Mouse (Mus musculus) intestine, embryonic 14.5 days (tissue): ENCODE results near the gene Adgrb2. TPM values are rescaled to one million over a fixed set of nuclear protein-coding genes. Genes with fewer than 3 reads are reported as not detected.

Experiments used
- ATAC-seq: fragments of 200-750 bp; cut with Nextera tagmentation; replicated peaks from 2 replicates; pipeline ENCODE4 v1.8.0; 2017; ENCODE audit warnings: low read depth, moderate number of reproducible peaks, moderate TSS enrichment, moderate library complexity; ENCODE audit not compliant: low FRiP score, low TSS enrichment
- DNase-seq: peaks from one replicate; pipeline ENCODE4 v3.0.0-alpha.2; 2018; ENCODE audit warnings: low spot score
- H3K27ac ChIP-seq: fragments of 300-500 bp; sonication (generic); 2 replicates; pipeline ENCODE4 v1.5.1; 2014; ENCODE audit warnings: low read depth, mild to moderate bottlenecking, control low read depth
- H3K27me3 ChIP-seq: fragments of 300-500 bp; sonication (generic); replicated peaks from 2 replicates; pipeline ENCODE4 v1.6.1; 2014; ENCODE audit warnings: low read length, control low read depth; ENCODE audit not compliant: control insufficient read depth, insufficient read depth
- H3K36me3 ChIP-seq: fragments of 300-500 bp; sonication (generic); 2 replicates; pipeline ENCODE4 v1.6.1; 2014; ENCODE audit warnings: low read length, control low read depth; ENCODE audit not compliant: control insufficient read depth, insufficient read depth
- H3K4me1 ChIP-seq: fragments of 300-500 bp; sonication (generic); replicated peaks from 2 replicates; pipeline ENCODE4 v1.6.1; 2014; ENCODE audit warnings: low read length, control low read depth, mixed read lengths; ENCODE audit not compliant: control insufficient read depth, insufficient read depth
- H3K4me2 ChIP-seq: fragments of 300-500 bp; sonication (generic); 2 replicates; pipeline ENCODE4 v1.6.1; 2014; ENCODE audit warnings: low read length
- H3K4me3 ChIP-seq: fragments of 300-500 bp; sonication (generic); 2 replicates; pipeline ENCODE4 v1.5.1; 2014; ENCODE audit warnings: low read depth, low read length, control low read depth, mixed read lengths
- H3K9ac ChIP-seq: fragments of 300-500 bp; sonication (generic); 2 replicates; pipeline ENCODE4 v1.6.1; 2014; ENCODE audit warnings: mild to moderate bottlenecking, low read length
- H3K9me3 ChIP-seq: fragments of 300-500 bp; sonication (generic); 2 replicates; pipeline ENCODE4 v1.6.1; 2016; ENCODE audit warnings: low read length, control low read depth; ENCODE audit not compliant: control insufficient read depth
- WGBS: fragments of 180-500 bp; shearing (Covaris S2); extraction: QIAGEN DNeasy Blood & Tissue Kit; methylation state at CpG from one replicate; pipeline ENCODE4 v1.1.7; 2014; 5-methylcytosine and 5-hydroxymethylcytosine counted together
- polyA plus RNA-seq: library from polyadenylated mRNA; unstranded; fragments of >200 nt; fragmentation: Nextera tagmentation; extraction: Ambion mirVana; gene quantifications from 2 replicates; pipeline ENCODE4 v1.2.1, GENCODE M21; 2014

Gene Adgrb2
- polyA plus RNA-seq, 1 experiment from 2014 or later: 2.9 TPM

DNA sequence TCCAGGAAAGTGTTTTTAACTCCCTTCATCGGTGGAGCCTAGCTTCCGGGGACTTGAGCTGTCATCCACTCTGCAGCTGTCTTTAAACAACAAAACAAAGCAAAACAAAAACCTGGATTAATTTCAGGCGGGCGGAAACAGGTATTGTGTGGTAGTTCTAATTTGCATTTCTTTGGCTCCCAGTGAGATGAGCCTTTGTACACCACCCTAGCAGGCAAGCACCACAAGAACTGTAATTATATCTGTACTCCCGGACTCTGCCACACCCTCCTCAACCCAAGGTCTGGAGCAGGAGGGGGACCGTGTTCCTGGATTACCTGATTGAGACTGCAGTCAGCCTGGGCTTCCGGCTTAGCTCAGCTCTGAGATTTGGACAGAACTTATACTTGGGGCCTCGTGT, 14.5 kb upstream of the Adgrb2 start:
- DNase-seq (no peak), ATAC-seq (no peak)
- WGBS: 67% methylated on average over 8 of the region's 8 CpGs
- no peaks in the 10 kb centered on the region for H3K36me3 ChIP-seq
- H3K4me1 ChIP-seq: no peaks in the 10 kb centered on the region
- no peak overlapping the region for H3K4me3 ChIP-seq
- no peak overlapping the region for H3K4me2 ChIP-seq
- H3K9me3 ChIP-seq: no peaks in the 10 kb centered on the region
- no peaks in the 10 kb centered on the region; the same call in 1 of the 2 replicates for H3K27me3 ChIP-seq
- no peak overlapping the region for H3K27ac ChIP-seq
- H3K9ac ChIP-seq: no peak overlapping the region

DNA sequence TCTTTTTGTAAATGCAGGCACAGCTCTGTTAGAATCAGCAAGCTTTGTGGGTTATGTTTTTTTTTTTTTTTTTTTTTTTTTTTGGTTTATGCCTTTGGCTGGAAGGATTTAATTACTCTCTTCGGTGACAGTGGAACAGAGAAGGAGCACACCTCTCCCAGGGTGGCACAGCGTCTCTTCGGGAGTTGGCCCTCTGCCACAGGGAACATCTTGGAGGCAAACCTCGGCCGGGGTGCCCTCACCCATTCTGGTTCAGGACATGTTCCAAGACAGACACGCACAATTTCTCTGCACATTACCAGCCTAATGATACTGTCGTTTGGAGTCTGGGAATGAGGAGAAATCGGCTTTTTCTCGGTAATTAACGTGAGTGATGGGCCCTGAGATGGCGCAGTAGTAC, 13.8 kb upstream of the Adgrb2 start:
- Histone ChIP-seq H3K27ac (no peak overlapping the region), H3K36me3 (no peaks in the 10 kb centered on the region), H3K4me1 (no peaks in the 10 kb centered on the region), H3K4me2 (no peak overlapping the region), H3K9ac (no peak overlapping the region), H3K27me3 (no peaks in the 10 kb centered on the region; the same call in 1 of the 2 replicates), H3K4me3 (no peak overlapping the region), H3K9me3 (no peaks in the 10 kb centered on the region)
- 84% methylated on average over 11 of the region's 11 CpGs for WGBS
- DNase-seq (no peak), ATAC-seq (no peak)

DNA sequence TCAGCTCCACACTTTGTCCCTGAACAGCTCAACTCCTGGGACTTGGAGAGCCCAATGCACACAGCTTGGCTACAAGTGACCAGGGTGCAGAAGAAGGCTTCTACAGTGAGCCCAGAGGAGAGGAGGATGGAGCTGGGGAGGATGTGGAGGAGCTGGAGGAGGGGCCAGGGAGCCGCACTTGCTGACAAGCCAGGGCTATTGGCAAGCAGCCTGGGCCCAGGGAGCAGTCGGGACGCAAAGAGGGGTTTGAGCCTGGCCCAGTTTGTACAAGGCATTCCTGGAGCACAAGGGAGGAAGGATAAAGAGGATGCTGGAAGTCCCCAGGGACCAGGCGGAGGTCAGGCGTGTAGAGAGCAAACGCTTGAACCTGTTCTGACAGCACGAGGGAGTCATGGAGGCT, 12.7 kb upstream of the Adgrb2 start:
- H3K27ac ChIP-seq: no peak overlapping the region

DNA sequence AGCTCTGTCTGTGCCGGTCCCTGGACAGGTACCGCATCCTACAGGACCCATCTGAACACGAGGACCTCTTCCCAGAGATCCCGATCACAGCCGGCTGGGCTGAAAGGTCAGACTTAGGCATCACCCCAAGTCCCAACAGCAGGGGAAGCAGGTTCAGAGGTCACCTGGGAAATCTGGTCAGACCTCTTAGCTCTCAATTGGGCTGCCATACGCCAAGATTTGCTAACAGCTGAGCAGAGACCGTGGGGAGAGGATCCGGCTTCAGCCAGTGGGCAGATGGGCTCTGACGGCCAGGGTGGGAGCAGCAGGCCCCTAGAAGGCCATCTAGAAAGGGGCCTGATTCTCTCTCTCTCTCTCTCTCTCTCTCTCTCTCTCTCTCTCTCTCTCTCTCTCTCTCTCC, 10.4 kb upstream of the Adgrb2 start:
- Histone ChIP-seq H3K27me3 (no peaks in the 10 kb centered on the region; the same call in 1 of the 2 replicates), H3K27ac (no peak overlapping the region), H3K36me3 (no peaks in the 10 kb centered on the region), H3K4me3 (no peak overlapping the region), H3K9me3 (no peaks in the 10 kb centered on the region), H3K4me1 (no peaks in the 10 kb centered on the region), H3K4me2 (no peak overlapping the region), H3K9ac (no peak overlapping the region)
- ATAC-seq (no peak), DNase-seq (no peak)
- 56% methylated on average over 9 of the region's 9 CpGs for WGBS

More for the DNA sequence above, 12.7 kb upstream of the Adgrb2 start:
- DNase-seq (no peak), ATAC-seq (no peak)
- 24% methylated on average over 7 of the region's 7 CpGs for WGBS
- Histone ChIP-seq H3K9ac (no peak overlapping the region), H3K27me3 (no peaks in the 10 kb centered on the region; the same call in 1 of the 2 replicates), H3K4me1 (no peaks in the 10 kb centered on the region), H3K4me3 (no peak overlapping the region), H3K36me3 (no peaks in the 10 kb centered on the region), H3K4me2 (no peak overlapping the region), H3K9me3 (no peaks in the 10 kb centered on the region)

DNA sequence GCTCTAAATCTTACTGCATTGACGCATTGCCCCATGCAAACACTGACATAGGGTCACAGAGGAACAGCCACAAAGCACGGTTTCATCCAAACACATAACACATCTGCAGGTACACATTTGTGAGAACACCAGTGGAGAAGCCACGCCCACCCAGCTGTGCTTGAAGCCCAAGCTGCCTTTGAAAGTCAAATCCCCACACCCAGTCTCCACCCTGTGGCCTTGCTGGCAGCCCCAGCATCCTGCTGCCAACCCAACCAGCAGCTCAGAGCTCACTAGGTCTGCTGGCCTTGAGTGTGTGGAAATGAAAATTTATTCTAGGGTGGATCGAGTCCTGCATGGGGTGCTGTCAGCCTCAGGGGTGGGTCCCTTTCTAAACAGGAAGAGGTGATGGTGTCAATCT, 7.4 kb upstream of the Adgrb2 start:
- Histone ChIP-seq H3K4me1 (no peaks in the 10 kb centered on the region), H3K9me3 (no peaks in the 10 kb centered on the region), H3K36me3 (no peaks in the 10 kb centered on the region), H3K4me3 (no peak overlapping the region), H3K9ac (no peak overlapping the region), H3K27me3 (peaks cover 9% of the 10 kb centered on the region), H3K27ac (no peak overlapping the region), H3K4me2 (no peak overlapping the region)
- WGBS: 44% methylated on average over 4 of the region's 4 CpGs
- DNase-seq (no peak), ATAC-seq (no peak)

DNA sequence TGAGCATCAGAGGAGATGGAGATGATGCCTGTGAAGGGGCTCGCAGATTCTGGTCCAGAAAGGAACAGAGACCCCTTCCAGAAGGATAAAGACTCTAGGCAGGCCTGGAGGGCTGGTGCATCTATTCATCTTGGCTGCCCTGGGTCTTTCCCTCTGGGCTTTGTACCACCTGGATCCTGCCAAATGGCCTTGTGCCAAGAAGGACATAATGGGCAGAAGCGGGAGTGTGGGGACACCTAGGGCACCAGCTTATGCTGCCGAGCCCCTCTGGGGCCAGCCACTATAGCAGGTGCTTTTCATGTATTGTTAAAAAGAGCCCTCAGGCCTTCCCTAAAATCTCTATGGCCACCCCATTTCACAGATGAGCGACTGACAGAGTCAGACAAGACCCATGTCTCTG, 6.4 kb upstream of the Adgrb2 start:
- no peak overlapping the region for H3K27ac ChIP-seq
- no peak overlapping the region for H3K4me3 ChIP-seq
- H3K36me3 ChIP-seq: no peaks in the 10 kb centered on the region
- H3K9me3 ChIP-seq: no peaks in the 10 kb centered on the region
- H3K4me2 ChIP-seq: no peak overlapping the region
- no peak overlapping the region for H3K9ac ChIP-seq
- H3K4me1 ChIP-seq: no peaks in the 10 kb centered on the region
- WGBS: 76% methylated on average over 4 of the region's 4 CpGs
- peaks cover 11% of the 10 kb centered on the region for H3K27me3 ChIP-seq
- no peak for DNase-seq
- no peak for ATAC-seq

DNA sequence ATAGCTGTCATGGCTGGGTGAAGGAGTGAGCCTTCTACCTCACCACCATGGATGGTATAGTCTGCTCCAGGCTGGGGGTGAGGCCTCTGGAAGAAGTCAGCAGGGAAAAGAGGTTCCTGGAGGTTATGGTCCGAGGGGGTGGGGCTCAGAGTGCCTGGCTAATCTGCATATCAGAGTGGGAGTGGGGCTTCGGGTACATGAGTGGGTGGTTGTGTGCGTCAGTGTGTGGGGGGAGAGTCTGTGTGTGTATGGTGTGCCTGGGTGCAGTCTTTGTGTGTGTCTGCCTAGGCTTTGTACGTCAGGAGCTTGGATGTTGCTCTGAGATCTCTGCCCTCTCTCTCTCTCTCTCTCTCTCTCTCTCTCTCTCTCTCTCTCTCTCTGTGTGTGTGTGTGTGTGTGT, 5.7 kb upstream of the Adgrb2 start:
- Histone ChIP-seq H3K4me2 (no peak overlapping the region), H3K9me3 (no peaks in the 10 kb centered on the region), H3K9ac (no peak overlapping the region), H3K27ac (no peak overlapping the region), H3K27me3 (peaks cover 18% of the 10 kb centered on the region), H3K36me3 (no peaks in the 10 kb centered on the region), H3K4me3 (no peak overlapping the region), H3K4me1 (peaks cover 3% of the 10 kb centered on the region; the same call in 1 of the 2 replicates)
- ATAC-seq (no peak), DNase-seq (no peak)
- 77% methylated on average over 4 of the region's 4 CpGs for WGBS

DNA sequence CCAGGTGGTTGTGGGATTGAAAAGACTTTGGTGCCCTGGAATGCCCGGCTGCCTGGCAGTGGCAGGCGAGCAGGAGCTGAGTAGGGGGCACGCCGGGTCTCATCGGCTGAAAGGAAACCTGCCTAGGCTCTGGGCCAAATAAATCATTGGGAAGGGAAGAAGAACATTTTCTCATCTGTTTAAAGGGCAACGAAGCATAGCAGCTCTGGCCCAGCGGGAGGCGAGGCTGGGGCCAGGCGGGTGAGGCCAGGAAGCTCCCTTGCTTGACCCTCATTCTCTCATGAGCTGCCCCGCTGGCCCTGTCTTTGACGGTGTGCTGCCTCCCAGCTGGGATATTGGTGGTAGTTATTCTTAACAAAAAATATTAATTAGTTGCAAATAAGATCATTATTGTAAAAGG, 3.0 kb upstream of the Adgrb2 start:
- Histone ChIP-seq H3K9me3 (no peaks in the 10 kb centered on the region), H3K4me3 (no peak overlapping the region), H3K27ac (no peak overlapping the region), H3K9ac (no peak overlapping the region), H3K4me2 (no peak overlapping the region), H3K36me3 (no peaks in the 10 kb centered on the region), H3K4me1 (peaks cover 17% of the 10 kb centered on the region), H3K27me3 (peaks cover 38% of the 10 kb centered on the region)
- ATAC-seq (no peak), DNase-seq (no peak)
- 68% methylated on average over 11 of the region's 11 CpGs for WGBS

DNA sequence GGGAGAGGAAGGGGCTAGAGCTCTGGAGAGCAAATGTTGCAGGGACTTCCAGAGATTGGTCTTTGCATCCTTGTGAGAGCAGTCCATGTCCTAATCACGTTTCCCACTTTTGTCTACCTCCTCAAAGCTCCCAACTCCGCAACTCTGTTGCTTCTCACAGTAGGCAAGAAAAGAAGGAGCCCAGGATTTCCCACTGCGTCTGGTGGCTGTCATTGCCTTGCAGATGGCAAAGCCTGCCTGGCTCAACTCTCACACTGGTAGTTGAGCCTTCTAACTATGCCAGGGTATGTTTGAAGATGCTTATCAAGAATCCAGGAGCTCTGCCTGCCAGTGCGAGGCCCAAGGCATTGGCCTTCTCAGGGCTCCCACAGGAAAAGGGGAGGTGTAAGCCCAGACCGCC, 1.6 kb upstream of the Adgrb2 start:
- Histone ChIP-seq H3K36me3 (no peaks in the 10 kb centered on the region), H3K27ac (no peak overlapping the region), H3K9me3 (no peaks in the 10 kb centered on the region), H3K4me1 (peaks cover 21% of the 10 kb centered on the region), H3K9ac (no peak overlapping the region), H3K4me2 (no peak overlapping the region), H3K27me3 (peaks cover 47% of the 10 kb centered on the region), H3K4me3 (no peak overlapping the region)
- WGBS: 22% methylated on average over 5 of the region's 5 CpGs
- ATAC-seq: no peak
- no peak for DNase-seq
